Mouse (Mus musculus): ENCODE measurements around the gene Prkd3.

DNA sequence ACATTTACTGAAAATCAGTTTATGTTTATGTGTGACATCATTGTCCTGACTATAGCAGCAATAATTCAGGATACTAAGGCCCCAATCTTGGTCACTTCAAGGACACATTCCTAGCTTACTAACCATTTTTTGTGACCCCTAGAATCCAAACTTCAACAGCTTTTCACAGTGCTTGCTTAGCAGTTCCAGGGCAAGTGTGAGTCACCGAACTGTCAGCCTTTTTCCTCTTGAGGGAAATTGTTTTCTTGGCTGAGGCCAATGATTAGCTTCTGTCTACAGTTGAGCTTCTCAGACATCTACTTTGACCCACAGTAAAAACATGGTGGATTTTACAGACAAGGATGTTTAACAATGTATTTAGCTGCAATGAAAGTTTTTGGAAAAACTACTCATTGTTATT lies 43.6 kb upstream of the Prkd3 start:
- TF ChIP-seq CTCF (IDR thresholded peaks at IDR 0.05; ENCODE audit: extremely low read depth, insufficient read depth, low read length) = no peak
- TF ChIP-seq POLR2A (IDR thresholded peaks at IDR 0.05; ENCODE audit: extremely low read depth, insufficient read depth, low read length) = no peak
